Mouse (Mus musculus): ENCODE measurements around the gene Rspo1.

DNA sequence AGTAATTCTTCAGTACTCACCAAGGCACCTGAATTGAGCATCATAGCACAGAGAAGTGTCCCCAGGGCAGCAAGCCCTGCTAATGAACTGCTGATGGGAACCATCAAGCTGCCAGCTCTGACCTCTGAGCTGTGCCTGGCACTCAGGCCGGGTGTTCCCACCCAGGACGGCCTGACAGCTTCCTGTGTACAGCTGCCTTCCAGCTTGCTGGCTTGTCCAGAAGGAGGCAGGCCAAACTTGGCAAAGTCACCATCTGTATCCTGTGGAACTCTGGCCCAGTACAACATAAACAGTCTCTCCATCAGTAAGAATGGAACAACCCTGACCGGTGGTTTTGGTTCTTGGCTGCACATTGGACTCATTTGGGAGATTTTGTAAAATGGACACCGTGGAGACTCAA lies 32.7 kb upstream of the Rspo1 start:
- TF ChIP-seq CTCF (IDR thresholded peaks at IDR 0.05; ENCODE audit: extremely low read depth, insufficient read length, insufficient replicate concordance, low read depth, low read length) (no peak), POLR2A (IDR thresholded peaks at IDR 0.05; ENCODE audit: low read depth, low read length) (no peak)
